Mouse (Mus musculus): ENCODE data around the gene Rpl29.

Gene Rpl29

DNA sequence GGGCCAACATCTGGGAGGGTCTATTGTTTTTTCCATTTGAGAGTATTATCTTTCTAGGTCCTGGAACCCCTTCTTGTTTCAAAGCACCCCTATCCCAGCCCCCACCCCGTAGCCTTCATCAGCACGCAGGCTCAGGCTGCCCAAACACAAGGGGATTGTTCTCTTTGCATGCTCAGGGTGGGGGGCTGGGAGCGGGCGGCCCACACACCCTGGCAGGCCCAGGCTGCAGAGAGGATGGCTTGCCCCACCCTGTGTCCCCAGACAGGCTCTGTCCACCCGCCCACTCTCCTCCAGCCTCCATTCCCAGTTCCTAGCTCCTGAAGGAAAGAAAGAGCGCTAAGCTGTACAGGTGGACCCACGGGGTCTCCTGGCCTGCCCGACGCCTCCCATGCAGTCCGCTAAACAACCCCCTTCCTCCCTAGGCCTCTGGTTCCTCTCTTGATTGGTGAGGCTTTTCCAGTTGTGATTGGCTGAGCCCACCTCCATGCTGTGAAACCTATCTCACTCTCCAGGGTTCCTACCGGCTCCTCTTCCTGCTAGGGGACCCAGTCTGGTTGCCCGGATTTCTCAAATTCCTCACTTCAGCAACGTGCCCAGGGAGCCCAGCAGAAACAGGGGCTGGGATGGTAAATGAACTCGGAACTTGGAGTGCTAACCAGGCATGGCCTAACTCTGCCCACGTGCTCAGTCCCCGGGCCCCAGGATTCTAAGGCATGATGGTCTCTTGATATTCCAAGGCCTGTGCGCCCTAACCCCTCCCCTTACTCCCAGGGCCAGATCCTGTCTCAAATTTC is 25.8 kb downstream of the Rpl29 start:
- peak; percentile 37 for DNase-seq (ENCODE audit: low spot score)

DNA sequence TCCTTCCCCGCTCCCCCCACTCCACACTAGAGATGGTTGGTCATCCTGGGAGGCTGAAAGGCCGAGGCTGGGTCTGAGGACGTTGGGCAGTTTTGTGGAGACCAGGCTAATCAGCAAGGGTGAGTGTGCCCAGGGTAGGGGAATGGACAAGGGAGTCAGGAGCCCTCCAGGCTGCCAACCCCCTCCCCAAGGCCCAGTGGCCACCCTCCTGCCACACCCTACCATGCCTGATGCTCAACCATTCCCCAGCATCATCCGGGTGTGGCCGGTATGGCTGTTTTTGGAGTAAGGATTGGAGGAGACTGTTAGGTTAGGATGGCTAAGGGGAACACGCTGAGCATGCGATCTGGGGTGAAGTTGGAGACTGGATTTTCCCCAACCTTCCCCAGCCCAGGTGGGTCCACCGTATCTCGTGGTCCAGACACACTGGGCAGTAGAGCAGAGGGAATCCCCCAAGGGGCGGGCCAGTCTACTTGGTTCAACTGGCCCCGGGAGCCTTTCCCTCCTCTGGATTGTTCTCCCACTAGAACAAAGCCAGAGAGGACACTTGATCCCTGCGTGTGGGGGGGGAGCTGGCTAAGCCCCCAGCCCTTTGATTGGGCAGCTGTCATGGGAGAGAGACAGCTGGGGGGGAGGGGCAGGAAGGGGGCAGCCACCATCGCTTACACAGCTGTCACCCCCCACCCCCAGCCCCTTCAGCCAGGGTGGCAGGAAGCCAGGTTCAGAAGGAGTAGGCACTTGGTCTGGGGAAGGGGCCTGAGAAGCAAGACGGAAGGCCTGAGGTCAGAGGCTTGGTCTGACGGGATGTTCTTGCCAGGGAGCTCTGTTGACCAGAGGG is 27.3 kb downstream of the Rpl29 start:
- no peak for DNase-seq (ENCODE audit: low spot score)

DNA sequence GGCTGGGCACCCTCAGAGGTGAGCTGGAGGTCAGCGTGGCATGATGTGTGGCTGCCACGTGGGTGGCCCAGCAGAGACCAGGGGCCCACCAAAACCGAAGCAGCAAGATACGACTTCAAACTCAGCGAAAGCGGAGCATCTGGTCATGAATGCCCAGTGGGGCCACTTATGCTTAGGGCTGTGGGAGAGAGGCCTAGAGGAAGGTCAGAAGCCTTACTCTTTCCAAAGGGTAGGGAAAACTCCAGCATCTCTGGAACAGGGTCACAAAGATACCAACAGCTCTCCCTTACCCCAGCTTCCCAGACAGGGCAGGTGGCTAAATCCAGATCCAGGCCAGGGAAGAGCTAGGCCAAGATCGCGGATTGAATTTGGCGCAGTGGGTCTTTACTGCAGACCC is 27.9 kb downstream of the Rpl29 start:
- DNase-seq (ENCODE audit: low spot score): no peak

DNA sequence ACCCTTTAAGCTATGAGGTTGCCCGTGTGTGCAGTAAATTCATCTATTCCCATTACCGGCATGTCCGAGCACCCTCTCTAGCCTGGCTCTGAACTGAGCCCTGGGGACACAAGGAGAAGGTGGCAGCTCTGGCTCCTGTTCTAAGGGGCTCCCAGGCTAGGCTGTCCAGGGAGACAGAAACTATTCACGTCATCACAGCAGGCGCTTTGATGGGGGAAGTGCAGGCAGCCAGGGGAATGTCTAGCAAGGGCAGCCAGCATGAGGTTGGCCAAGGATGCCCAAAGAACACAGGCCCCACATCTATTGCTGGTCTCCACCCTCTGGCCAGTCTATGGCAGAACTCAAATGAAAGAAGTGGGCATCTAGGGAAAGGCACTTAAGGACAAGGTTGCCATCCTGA is 28.7 kb downstream of the Rpl29 start:
- no peak for DNase-seq (ENCODE audit: low spot score)

DNA sequence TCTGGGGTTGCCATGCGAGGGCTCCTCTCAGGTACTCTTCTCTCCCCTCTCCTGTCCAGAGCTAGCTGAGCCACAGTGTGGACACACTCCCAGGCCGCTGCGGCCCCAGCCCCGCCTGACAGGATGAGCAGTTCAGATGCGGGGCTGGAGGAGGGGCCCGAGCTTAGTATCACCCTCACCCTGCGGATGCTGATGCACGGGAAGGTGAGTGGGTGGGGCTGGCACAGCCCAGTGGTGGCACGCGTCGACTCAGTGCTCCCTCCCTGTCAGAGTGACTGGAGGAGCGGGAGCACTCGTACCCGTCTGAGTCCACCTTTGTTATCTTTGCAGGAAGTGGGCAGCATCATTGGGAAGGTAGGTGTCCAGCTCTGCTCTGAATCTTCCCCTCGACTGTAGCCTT is 30.7 kb downstream of the Rpl29 start:
- no peak for DNase-seq (ENCODE audit: low spot score)

DNA sequence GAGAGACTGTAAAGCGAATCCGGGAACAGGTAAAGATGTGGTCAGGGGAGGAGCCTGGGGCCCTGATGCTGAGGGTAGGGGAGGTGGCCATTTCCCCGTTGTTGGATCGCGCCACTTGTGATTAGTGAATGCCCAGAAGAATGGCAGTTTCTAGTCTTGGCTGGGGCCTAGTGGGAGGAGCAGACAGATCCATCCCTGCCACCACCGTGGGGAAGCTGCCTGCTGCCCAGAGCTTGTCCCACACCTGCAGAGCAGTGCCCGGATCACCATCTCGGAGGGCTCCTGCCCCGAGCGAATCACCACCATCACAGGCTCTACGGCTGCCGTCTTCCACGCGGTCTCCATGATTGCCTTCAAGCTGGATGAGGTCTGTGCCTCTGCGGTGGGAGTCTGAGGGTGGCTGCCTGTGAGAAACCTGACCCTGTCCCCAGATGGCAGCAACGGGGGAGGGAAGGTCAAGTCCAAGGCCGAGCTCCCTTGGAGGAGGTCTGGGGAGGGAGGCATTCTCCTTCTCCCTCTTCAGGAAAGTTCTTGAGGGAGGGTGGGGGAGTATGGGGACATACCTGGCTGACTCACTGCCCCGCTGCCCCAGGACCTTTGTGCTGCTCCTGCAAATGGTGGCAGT is 31.3 kb downstream of the Rpl29 start:
- DNase-seq (ENCODE audit: low spot score): no peak

DNA sequence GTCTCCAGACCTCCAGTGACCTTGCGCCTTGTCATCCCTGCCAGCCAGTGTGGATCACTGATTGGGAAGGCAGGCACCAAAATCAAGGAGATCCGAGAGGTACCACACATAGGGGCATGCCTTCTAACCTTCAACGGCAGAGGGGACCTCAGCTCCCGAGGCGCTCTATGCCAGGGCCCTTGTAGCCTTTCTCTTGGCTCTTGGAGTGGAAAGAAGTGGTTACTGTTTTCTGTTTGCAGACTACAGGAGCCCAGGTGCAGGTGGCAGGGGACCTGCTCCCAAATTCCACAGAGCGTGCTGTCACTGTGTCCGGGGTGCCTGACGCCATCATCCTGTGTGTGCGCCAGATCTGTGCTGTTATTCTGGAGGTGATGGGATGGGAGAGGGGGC is 31.8 kb downstream of the Rpl29 start:
- DNase-seq (ENCODE audit: low spot score): no peak

DNA sequence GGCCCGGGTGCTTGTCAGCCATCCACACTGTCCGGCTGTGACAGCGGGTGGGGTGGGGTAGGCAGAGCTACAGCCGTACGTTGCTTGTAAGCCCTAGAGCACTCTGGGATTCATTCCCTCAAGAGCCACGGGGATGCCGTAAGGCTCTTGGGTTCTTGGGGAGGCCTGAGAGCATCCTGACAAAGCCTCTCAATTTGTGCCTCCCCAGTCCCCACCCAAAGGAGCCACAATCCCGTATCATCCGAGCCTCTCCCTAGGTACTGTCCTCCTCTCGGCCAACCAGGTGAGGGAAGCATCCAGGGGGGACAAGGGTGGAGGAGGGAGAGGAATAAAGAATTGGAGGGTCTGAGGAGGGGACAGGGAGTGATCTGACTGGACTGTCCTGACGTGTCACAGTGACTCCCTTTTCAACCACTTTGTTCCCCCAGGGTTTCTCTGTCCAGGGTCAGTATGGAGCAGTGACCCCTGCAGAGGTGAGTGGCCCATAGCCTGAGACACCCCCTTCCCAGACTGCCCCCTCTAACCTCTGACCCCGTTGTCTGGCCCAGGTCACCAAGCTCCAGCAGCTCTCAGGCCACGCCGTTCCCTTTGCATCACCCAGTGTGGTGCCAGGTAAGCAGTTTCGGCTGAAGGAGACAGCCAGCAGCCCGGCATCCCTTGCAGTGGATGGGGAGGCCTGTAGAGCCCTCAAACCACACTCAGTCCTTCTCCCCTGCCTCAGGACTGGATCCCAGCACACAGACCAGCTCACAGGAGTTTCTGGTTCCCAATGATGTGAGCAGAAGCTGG is 32.6 kb downstream of the Rpl29 start:
- DNase-seq (ENCODE audit: low spot score): no peak

DNA sequence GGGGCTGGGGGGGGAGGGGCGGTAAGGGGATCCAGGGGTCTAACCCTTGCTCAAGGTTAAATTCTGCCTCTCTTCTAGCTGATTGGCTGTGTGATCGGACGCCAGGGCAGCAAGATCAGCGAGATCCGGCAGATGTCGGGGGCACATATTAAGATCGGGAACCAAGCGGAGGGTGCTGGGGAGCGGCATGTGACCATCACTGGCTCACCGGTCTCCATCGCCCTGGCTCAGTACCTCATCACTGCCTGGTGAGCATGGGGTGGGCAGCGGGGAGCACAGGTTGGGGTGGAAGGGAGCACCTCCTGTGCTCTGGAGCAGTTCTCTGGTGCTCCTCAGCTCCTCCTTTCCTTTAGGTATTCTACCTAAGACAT is 33.2 kb downstream of the Rpl29 start:
- no peak for DNase-seq (ENCODE audit: low spot score)

DNA sequence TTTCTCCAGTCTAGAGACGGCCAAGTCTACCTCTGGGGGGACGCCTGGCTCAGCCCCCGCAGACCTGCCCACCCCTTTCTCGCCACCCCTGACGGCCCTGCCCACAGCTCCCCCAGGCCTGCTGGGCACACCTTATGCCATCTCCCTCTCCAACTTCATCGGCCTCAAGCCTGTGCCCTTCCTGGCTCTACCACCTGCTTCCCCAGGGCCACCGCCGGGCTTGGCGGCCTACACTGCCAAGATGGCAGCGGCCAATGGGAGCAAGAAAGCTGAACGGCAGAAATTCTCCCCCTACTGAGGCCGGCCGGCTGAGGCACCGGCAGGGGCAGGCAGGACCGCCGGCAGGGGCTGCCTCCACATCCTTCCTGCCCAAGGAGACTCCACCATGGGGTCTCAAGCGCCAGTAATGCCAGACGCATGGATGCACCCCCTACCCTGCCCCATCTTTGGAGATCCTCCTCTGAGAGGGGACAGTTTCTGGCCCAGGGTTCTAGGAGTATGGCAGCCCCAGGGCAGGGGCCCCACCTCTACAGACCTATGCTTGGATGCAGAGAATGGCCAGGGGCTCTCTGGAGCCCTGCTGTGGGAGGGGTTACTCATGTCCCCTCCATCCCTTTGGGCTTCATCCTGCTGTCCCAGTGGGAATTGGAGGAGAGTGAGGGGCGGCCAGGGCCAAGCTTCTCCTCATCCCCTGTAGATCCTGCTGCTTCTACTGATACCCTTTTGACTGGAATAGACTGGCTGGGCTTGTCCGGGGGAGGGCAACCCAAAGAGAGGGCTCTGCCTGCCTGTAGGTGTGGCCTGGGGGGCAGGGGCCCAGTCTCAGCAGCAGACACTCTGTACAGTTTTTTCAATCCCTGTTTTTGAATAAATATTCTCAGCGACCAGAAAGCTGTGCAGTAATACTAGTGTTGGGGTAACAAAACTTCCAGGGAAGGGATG is 34.1 kb downstream of the Rpl29 start:
- no peak for DNase-seq (ENCODE audit: low spot score)

DNA sequence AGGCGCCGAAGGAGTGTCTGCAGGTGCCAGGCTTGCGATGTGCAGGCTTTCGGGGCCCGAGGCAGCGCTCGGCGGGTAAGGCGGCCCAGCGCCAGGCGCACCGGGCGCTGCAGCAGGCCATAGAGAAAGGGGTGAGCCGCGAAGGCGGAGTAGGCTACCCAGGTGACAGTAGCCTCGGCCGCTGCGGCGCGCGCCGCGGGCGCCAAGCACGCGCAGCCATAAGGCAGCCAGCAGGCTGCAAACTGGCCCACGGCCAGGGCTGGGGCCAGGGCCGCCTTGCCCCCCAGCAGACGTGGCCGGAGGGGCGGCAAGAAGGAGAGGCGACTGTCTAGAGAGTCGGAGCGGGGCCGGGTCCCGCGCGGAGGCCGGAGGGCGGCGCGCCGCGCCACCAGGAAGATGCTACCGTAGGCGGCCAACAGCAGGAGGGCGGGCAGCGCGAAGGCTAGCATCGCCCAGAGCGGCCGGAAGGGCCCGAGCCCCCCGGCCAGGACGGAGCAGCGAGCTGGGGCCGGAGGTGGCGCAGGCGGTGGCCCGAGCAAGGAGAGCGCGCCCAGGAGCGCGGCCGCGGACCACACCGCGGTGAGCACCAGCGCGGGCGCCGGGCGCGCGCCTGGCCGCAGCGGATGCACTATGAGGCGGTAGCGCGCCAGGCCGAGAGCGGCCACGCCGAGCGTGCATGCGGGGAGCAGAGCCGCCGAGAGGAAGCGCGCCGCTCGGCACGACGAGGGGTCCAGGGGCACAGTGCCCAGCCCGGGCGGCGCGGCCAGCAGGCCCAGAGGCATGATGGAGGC is 35.7 kb downstream of the Rpl29 start:
- DNase-seq (ENCODE audit: low spot score): peak; percentile 75

DNA sequence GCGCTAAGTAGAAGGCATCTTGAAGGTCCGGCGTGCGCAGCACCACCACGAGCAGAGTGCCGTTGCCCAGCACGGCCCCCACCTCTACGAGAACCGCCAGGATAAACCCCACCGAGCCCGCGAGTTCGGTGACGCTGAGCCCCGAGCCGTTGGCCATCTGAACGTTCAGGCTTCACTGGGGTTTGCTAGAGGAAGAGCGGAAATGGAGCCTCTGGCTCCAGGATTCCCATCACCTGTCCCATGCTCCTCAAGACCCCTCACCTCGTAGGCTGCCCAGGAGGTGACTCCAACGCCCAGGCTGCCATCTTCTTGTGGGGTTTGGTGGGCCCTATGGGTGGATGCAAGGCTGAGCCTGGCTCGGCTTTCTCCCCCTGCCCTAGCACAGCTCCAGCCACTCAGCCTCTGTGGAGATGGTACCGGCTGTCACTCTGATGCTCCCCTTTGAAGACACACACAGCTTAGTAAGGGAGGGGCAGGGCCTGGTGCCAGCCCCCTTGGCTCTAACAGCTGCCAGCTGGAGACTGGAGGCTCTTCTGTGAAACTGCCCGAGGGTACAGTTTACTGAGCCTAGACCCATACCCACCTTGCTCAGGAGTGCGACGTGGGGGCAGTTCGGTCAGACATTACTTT is 36.4 kb downstream of the Rpl29 start, which contains the start of gene Gpr62:
Gene Gpr62, minus strand, starts transcription at position 368 of the 630 bp plus-strand sequence.
- peak; percentile 84 for DNase-seq (ENCODE audit: low spot score)

DNA sequence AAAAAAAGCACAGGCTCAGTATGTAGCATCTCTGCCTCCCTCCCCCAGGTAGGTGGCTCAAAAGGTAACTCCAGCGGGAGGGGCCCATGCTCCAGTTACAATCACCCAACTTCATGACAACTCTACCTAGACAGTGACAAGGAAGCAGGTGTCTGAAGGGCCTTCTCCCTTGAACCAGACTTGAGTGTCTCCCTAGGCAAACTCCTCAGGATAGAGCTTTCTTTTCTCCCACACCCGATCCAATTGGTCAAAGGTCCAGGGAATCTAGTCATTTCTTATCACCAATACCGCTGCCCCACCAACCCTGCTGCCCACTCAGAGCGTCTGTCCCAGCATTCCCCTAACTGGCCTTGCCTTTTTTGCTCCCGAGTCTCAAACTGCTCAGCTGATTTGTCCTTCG is 37.5 kb downstream of the Rpl29 start:
- no peak for DNase-seq (ENCODE audit: low spot score)

DNA sequence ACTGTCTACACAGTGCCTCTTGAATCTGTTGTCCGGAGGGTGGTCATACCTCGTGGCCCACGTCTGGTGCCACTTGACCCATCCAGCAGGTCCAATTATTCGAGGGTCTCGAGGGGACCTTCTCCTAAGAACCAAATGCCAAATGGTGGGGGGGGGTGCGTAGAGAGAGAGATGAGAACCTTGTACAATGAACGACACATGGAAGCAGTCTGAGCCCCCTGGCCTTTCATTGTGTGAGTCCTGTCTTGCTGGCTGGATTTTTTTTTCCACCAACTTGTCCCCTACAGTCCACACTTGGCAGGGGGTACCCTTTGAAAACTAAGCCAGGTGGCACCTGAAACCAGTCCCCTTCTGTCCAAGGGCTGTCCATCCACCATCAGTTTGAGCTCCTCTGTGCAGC is 38.5 kb downstream of the Rpl29 start:
- no peak for DNase-seq (ENCODE audit: low spot score)

DNA sequence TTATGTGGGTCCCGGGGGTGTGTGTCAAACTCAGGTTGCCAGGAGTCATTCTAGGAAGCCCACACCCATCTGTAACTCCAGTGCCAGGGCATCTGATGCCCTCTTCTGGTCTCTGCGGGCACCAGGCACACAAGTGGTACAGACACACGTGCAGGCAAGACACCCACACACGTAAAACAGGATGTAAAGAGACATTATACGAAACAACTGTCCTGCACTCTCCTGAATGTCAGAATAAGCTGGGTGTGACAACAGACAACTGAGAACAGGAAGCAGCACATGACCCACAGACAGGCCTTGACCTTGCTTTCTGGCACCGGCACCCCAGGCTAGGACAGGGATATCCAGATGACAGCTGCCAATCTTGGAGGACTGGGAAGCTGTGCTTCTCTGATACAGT is 40.1 kb downstream of the Rpl29 start:
- no peak for DNase-seq (ENCODE audit: low spot score)

DNA sequence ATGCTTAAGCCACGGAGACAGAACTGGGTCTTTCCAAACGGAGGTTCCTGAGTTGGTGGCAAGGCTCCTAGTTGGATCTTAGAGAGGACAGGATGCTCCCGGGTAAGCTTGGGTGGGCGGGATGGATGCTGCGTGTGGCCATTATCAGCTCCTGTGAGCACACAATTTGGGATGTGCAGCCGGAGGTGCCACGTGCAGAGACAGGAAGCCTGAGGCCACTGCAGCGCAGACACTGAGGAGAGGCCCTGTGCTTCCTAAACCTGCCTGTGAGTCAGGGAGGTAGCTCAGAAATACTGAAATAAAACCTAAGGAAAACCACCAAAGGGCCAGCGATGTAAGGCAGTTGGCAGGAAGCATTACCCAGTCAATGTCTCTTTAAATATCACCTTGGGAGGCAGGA is 40.5 kb downstream of the Rpl29 start:
- DNase-seq (ENCODE audit: low spot score): no peak

DNA sequence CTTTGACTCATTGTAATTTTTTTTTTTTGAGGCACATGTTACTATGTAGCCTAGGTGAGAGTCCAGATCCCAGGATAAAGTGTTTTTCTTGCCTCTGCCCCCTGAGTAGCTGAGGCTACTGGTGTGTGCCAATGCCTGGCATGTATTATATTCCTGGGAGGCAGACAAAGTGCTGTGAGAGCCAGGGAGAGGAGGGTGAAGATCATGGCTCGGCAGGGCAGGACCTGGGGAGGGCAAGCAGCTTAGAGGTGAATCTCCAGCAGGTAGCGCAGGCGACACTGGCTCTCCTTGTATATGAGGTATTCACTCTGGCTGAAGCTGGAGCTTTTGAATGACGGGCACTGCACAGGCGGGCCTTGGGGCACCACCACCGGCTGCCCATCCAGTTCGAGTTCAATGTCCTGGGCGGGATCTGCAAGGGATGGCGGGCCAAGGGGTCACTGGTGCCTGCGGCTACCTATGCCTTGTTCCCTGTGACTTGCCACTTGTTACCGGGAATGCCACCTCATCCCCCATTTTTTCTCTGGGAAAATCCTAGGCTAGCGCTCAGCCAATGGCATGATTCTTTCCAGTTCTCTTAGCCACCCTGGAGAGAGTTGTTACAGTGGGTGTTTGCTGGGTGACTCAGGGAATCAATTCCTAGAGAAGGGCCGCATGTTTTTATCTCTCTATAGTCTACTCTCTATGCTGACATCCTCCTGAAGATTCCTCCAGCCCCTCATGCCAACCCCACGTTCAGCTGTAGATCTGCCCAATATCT is 41.9 kb downstream of the Rpl29 start:
- DNase-seq (ENCODE audit: low spot score): peak; percentile 9

DNA sequence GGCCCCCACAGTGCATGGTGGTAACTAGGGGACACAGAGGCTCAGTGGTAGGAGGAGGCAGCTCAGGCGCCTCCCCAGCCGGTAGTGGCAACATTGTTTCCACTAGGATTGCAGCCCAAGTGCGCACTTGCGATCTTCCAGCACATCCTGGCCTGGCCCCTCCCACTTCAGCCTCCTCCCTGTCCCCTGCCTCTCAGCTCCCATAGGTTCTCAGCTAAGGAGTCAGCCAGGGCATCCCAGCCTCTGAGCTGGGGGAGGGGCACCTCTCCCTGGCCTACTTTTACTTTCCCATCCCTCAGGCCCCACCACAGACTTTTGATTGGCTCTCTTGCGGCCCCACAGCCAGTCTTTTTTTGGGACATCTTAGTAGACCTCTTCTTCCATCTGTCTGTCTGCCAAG is 42.6 kb downstream of the Rpl29 start:
- DNase-seq (ENCODE audit: low spot score): peak; percentile 50

DNA sequence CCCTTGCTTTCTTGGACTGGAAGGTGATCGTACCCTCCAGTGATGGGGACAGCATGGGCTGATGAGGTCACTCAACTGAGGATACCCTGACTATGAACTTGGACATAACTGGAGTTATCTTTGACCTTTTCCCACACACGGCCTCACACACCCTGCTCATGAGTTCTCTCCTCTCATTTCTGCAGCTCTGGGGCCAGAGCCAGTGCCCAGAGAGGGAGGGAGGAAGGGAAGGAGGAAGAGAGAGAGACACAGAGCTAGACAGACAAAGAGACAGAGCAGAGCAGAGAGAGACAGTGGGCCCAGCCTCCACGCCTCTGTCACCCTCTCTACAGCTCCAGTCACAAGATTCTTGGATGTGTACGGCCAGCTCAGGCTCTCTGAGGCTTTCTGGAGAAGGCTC is 43.1 kb downstream of the Rpl29 start:
- DNase-seq (ENCODE audit: low spot score): peak; percentile 12
